Mouse (Mus musculus): ENCODE measurements around the gene Hoxa11. TPM values are rescaled to one million over a fixed set of nuclear protein-coding genes. Genes with fewer than 3 reads are reported as not detected.

Gene Hoxa11
- polyA plus RNA-seq, 1 experiment: not detected

DNA sequence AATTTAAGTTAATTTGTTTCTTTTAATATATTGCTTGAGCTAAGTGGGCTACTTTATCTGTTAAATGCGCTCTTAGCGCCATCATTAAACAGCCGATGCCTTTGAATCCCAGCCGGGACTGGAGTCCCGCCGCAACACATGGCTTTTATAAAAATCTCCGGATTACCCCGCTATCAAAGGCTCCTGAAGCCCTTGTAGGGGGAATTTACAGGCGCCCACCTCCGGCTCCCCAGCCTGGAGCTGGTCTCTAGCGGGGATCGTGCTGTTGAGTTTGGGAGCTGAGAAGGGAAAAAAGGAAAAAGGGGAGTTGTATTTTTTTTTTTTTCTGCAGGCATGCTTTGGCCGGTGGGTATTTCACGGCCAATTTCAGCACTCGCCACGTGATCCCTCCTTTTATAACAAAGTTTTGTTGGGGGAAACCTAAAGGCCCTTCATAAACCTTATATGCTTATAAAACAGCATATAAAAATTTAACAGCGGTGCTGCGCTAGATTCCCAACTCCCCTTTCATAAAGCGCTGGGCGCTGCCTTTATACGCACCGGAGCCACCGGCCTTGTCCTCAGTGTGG is 1.1 kb downstream of the Hoxa11 start:
- no peaks in the 10 kb centered on the region for H3K36me3 ChIP-seq (ENCODE audit: control insufficient read depth)
- no peaks in the 10 kb centered on the region for H3K9me3 ChIP-seq (ENCODE audit: control insufficient read depth, low read length)
- H3K4me3 ChIP-seq (replicated peaks): no peak overlapping the region
- peaks cover 100% of the 10 kb centered on the region for H3K27me3 ChIP-seq (ENCODE audit: control insufficient read depth)
- TF ChIP-seq GATA1 (IDR thresholded peaks at IDR 0.05; ENCODE audit: low read length): no peak
- TF ChIP-seq TAL1 (IDR thresholded peaks at IDR 0.05; ENCODE audit: low read length): no peak
- H3K4me1 ChIP-seq (ENCODE audit: control insufficient read depth): no peaks in the 10 kb centered on the region

GRCm38 (mm10) chr6:52243681-52244121 is 1.9 kb downstream of the Hoxa11 start:
- Histone ChIP-seq H3K9me3 (ENCODE audit: control insufficient read depth, low read length) (no peaks in the 10 kb centered on the region), H3K36me3 (ENCODE audit: control insufficient read depth) (no peaks in the 10 kb centered on the region), H3K4me1 (ENCODE audit: control insufficient read depth) (no peaks in the 10 kb centered on the region), H3K27me3 (ENCODE audit: control insufficient read depth) (peaks cover 100% of the 10 kb centered on the region), H3K4me3 (replicated peaks) (no peak overlapping the region)
- TF ChIP-seq TAL1 (IDR thresholded peaks at IDR 0.05; ENCODE audit: low read length): no peak
- TF ChIP-seq GATA1 (IDR thresholded peaks at IDR 0.05; ENCODE audit: low read length): no peak

- TF ChIP-seq TAL1 (IDR thresholded peaks at IDR 0.05; ENCODE audit: low read length): no peak
- no peak for TF ChIP-seq GATA1 (IDR thresholded peaks at IDR 0.05; ENCODE audit: low read length)
- no peak overlapping the region for H3K4me3 ChIP-seq (replicated peaks)
- no peaks in the 10 kb centered on the region for H3K4me1 ChIP-seq (ENCODE audit: control insufficient read depth)
- H3K9me3 ChIP-seq (ENCODE audit: control insufficient read depth, low read length): no peaks in the 10 kb centered on the region
- peaks cover 100% of the 10 kb centered on the region for H3K27me3 ChIP-seq (ENCODE audit: control insufficient read depth)
- H3K36me3 ChIP-seq (ENCODE audit: control insufficient read depth): no peaks in the 10 kb centered on the region
Measured at GRCm38 (mm10) chr6:52242801-52243332, 2.7 kb downstream of the Hoxa11 start.

DNA sequence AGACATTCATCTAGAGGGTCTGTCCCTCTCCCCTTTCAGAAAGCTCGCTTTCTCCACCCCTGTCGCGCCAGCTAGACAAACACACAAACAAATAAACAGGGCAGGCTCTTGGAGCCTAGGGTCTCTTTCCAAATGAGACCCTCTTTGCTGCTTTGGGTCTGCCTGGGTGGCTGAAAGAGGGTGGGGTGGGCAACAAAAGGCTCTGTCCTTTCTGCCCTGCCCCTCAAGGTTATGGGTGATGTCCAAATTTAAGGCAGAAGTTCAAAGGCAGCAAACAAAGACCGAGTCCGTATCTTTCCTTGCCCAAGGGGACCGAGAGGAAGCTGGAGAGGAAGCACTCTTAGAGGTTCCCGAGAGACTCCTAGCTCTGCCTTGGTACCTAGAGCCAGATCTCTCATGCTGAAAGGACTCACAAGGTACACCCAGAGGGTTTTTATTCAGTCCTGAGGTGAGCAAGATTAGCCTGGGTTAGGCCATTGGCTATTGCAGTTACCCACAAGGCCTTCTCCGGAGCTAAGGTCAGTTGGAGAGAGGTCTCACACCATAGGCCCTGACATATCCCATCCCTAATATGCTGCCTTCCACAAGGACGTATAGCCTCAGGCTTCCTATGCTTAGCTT is 4.5 kb downstream of the Hoxa11 start:
- Histone ChIP-seq H3K27me3 (ENCODE audit: control insufficient read depth) (peaks cover 100% of the 10 kb centered on the region), H3K4me1 (ENCODE audit: control insufficient read depth) (no peaks in the 10 kb centered on the region), H3K4me3 (replicated peaks) (no peak overlapping the region), H3K36me3 (ENCODE audit: control insufficient read depth) (no peaks in the 10 kb centered on the region), H3K9me3 (ENCODE audit: control insufficient read depth, low read length) (no peaks in the 10 kb centered on the region)
- TF ChIP-seq TAL1 (IDR thresholded peaks at IDR 0.05; ENCODE audit: low read length) (no peak), GATA1 (IDR thresholded peaks at IDR 0.05; ENCODE audit: low read length) (no peak)

DNA sequence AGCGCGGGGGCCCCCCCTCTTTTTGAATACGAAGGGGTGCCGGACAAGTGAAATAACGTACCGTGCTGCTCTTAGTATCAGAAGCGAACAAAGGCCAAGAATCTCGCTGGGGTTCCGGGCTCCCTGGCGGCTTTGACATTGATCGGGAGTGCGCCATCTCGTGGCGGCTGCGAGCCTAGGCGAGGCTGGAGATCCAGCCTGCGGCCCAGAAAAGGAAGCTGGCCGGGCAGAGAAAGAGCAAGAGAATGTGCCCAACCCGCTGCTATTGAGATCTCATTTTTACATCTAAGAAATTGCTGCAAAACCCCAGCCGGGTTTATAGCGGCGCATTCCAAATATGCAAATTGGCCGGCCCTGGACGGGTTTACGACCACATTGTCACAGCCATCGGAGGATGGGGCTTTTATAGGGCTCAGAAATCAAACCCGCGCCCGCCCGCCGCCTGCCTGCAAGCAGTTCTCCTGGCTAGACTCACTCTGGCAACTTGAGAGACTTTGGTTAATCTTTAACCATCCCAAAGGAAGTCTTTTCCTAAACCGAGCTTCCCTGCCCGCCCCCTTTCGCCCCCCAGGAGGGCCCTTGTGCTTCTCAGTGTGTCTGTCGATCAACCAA is 5.1 kb downstream of the Hoxa11 start, which contains the start of gene Hoxa10:
Gene Hoxa10 (minus strand): TSS at position 466 of the 612 bp plus-strand sequence.
- TF ChIP-seq TAL1 (IDR thresholded peaks at IDR 0.05; ENCODE audit: low read length): no peak
- no peak for TF ChIP-seq GATA1 (IDR thresholded peaks at IDR 0.05; ENCODE audit: low read length)
- H3K4me3 ChIP-seq (replicated peaks): no peak within 1 kb of the TSS
- H3K9me3 ChIP-seq (ENCODE audit: control insufficient read depth, low read length): no peaks in the 10 kb centered on the region
- H3K27me3 ChIP-seq (ENCODE audit: control insufficient read depth): peaks cover 100% of the 10 kb centered on the region
- H3K4me1 ChIP-seq (ENCODE audit: control insufficient read depth): no peaks in the 10 kb centered on the region
- no peaks in the 10 kb centered on the region for H3K36me3 ChIP-seq (ENCODE audit: control insufficient read depth)

DNA sequence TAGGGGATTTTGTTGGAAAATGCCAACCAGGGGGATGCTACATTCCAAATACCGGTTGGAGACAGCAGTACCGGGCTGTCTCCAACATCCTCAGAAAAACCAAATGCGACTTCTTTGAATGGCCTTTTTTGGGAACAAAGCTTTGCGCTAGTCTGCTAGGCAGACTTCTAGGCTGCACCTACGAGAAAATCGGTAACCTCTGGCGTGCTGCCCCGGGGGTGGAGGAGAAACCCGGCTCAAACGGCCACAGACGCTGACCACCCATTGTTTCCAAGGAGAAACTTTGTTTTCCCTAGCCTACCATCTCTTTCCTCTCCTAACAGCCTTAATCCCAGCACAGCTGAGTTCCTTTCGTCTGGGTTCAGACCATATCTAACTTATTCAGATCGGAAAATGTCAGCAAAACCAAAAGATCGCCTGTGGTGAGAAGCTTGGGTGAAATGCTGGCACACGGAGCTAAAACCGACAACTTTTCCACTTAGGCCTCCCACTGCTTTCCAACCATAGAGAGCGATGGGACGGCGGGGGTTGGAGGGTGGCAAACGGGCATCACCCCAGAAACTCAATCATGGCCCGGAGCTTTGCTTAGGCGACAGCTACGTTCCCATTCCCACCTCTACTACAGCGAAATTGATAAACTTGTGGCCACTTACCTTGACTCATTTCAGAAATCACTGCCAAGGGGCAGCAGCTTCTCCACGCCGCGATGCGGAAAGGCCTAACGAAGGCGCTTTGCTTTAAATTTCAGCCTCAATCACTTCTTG is 5.8 kb downstream of the Hoxa11 start:
- TF ChIP-seq TAL1 (IDR thresholded peaks at IDR 0.05; ENCODE audit: low read length): no peak
- TF ChIP-seq GATA1 (IDR thresholded peaks at IDR 0.05; ENCODE audit: low read length): no peak
- H3K4me3 ChIP-seq (replicated peaks): no peak overlapping the region
- H3K4me1 ChIP-seq (ENCODE audit: control insufficient read depth): no peaks in the 10 kb centered on the region
- H3K36me3 ChIP-seq (ENCODE audit: control insufficient read depth): no peaks in the 10 kb centered on the region
- no peaks in the 10 kb centered on the region for H3K9me3 ChIP-seq (ENCODE audit: control insufficient read depth, low read length)
- peaks cover 100% of the 10 kb centered on the region for H3K27me3 ChIP-seq (ENCODE audit: control insufficient read depth)

DNA sequence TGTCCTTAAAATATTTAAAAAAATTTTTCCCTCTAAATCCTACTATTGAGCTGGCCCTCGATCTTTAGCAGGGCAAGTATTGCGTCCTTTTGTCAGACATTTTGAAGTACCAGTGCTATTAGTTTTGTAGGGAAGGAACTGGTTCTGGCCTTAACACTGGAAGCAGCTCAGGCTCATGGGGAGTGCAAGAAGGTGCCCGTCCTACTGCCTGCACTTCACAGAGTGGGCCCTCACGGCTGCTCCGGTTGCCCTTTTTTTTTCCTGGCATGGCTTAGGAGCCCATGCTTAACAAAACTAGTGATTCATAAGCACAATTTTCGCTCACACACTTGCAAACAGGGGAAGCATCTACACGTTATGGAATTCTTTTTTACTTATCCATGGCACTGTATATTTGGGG is 6.6 kb downstream of the Hoxa11 start:
- H3K4me3 ChIP-seq (replicated peaks): no peak overlapping the region
- TF ChIP-seq TAL1 (IDR thresholded peaks at IDR 0.05; ENCODE audit: low read length) (no peak), GATA1 (IDR thresholded peaks at IDR 0.05; ENCODE audit: low read length) (no peak)
- H3K9me3 ChIP-seq (ENCODE audit: control insufficient read depth, low read length): no peaks in the 10 kb centered on the region; the same call in 1 of the 2 replicates
- H3K4me1 ChIP-seq (ENCODE audit: control insufficient read depth): no peaks in the 10 kb centered on the region
- no peaks in the 10 kb centered on the region for H3K36me3 ChIP-seq (ENCODE audit: control insufficient read depth)
- peaks cover 100% of the 10 kb centered on the region for H3K27me3 ChIP-seq (ENCODE audit: control insufficient read depth)

- TF ChIP-seq GATA1 (IDR thresholded peaks at IDR 0.05; ENCODE audit: low read length): no peak
- no peak for TF ChIP-seq TAL1 (IDR thresholded peaks at IDR 0.05; ENCODE audit: low read length)
- Histone ChIP-seq H3K27me3 (ENCODE audit: control insufficient read depth) (peaks cover 100% of the 10 kb centered on the region), H3K4me3 (replicated peaks) (no peak overlapping the region)
Measured at GRCm38 (mm10) chr6:52238155-52238545, 7.5 kb downstream of the Hoxa11 start.

More at GRCm38 (mm10) chr6:52238155-52238545, 7.5 kb downstream of the Hoxa11 start:
- no peaks in the 10 kb centered on the region; the same call in 1 of the 2 replicates for H3K9me3 ChIP-seq (ENCODE audit: control insufficient read depth, low read length)
- H3K4me1 ChIP-seq (ENCODE audit: control insufficient read depth): no peaks in the 10 kb centered on the region
- no peaks in the 10 kb centered on the region for H3K36me3 ChIP-seq (ENCODE audit: control insufficient read depth)
